Mouse (Mus musculus): ENCODE results near the gene Ssh1. TPM values are rescaled to one million over a fixed set of nuclear protein-coding genes. Genes with fewer than 3 reads are reported as not detected.

Ssh1 gene
- total RNA-seq, 2 experiments from 2014 or later: 6.1 to 7.2 TPM

GRCm38 (mm10) chr5:113889181-113889906, 104.3 kb downstream of the Ssh1 start:
- Histone ChIP-seq H3K27ac (peak overlapping the region; percentile 80), H3K4me3 (peak overlapping the region; percentile 41)
- no peak for TF ChIP-seq CTCF (IDR thresholded peaks at IDR 0.05)
- no peak for DNase-seq
- intact Hi-C loops (cut with DNase I): no loop called here

GRCm38 (mm10) chr5:113888186-113888795, 105.4 kb downstream of the Ssh1 start:
- intact Hi-C loops (cut with DNase I): no loop called here
- Histone ChIP-seq H3K4me3 (no peak overlapping the region), H3K27ac (peak overlapping the region; percentile 80)
- no peak for DNase-seq
- no peak for TF ChIP-seq CTCF (IDR thresholded peaks at IDR 0.05)

- no peak for TF ChIP-seq CTCF (IDR thresholded peaks at IDR 0.05)
- no peak overlapping the region for H3K4me3 ChIP-seq
- intact Hi-C loops (cut with DNase I): no loop called here
- H3K27ac ChIP-seq: peak overlapping the region; percentile 80; the same call in 1 of the 2 replicates
- DNase-seq: peak; percentile 82
These were observed 106.6 kb downstream of the Ssh1 start for GRCm38 (mm10) chr5:113887132-113887531.

Other genes with a start within 250 kb of the Ssh1 start
- gene Sart3, start 221.4 kb downstream of the Ssh1 start, total RNA-seq (2021): 1 to 10 TPM; 8.0 to 9.2 TPM
- gene Iscu, start 221.1 kb downstream of the Ssh1 start, total RNA-seq (2021): 100 to 1,000 TPM; 142 to 160 TPM
- 1 to 10 TPM in 1 of 2 experiments, under 1 TPM in 1; 0.46 to 2.4 TPM for gene Tmem119, start 193.4 kb downstream of the Ssh1 start, total RNA-seq (2021)
- 1 to 10 TPM in 1 of 2 experiments, under 1 TPM in 1; 0.89 to 1.3 TPM for gene Selplg, start 161.2 kb downstream of the Ssh1 start, total RNA-seq (2021)
- 10 to 100 TPM in 1 of 2 experiments, 1 to 10 TPM in 1; 7.8 to 11.8 TPM for gene Coro1c, start 85.1 kb downstream of the Ssh1 start, total RNA-seq (2021)
- not detected for gene Dao, start 9.8 kb upstream of the Ssh1 start, total RNA-seq (2021)
- gene Usp30, start 71.6 kb upstream of the Ssh1 start, total RNA-seq (2021): 1 to 10 TPM; 8.4 to 9.3 TPM
- not detected for gene Svop, start 97.7 kb upstream of the Ssh1 start, total RNA-seq (2021)
- gene Alkbh2, start 134.3 kb upstream of the Ssh1 start, total RNA-seq (2021): under 1 TPM; 0.28 to 0.61 TPM
- gene Ung, start 136.5 kb upstream of the Ssh1 start, total RNA-seq (2021): 10 to 100 TPM in 1 of 2 experiments, 1 to 10 TPM in 1; 9.2 to 10.5 TPM
- 100 to 1,000 TPM; 177 to 191 TPM for gene Acacb, start 152.6 kb upstream of the Ssh1 start, total RNA-seq (2021)